Mouse (Mus musculus) myocyte (in vitro differentiated cells): Measurements from ENCODE around the gene Fbxw15. TPM values are rescaled to one million over a fixed set of nuclear protein-coding genes. Genes with fewer than 3 reads are reported as not detected.
"Not testable (repeated sequence)": the region's sequence is repeated elsewhere in the genome, so short reads cannot be mapped to it uniquely, and the experiment has no call there.

ENCODE experiments used
- H3K27me3 ChIP-seq: one replicate; pipeline ENCODE4 v1.6.1; 2011; ENCODE audit not compliant: control insufficient read depth, insufficient read depth, insufficient read length
- H3K36me3 ChIP-seq: one replicate; pipeline ENCODE4 v1.6.1; 2011; ENCODE audit not compliant: control insufficient read depth, insufficient read depth
- H3K4me2 ChIP-seq: one replicate; pipeline ENCODE4 v1.6.1; 2011; ENCODE audit warnings: low read depth, control low read depth
- H3K4me3 ChIP-seq: one replicate; pipeline ENCODE4 v1.5.1; 2011; ENCODE audit warnings: mild to moderate bottlenecking, control low read depth, moderate library complexity
- H3K79me2 ChIP-seq: one replicate; pipeline ENCODE4 v1.6.1; 2011; ENCODE audit not compliant: control insufficient read depth, insufficient read depth
- H3ac ChIP-seq: one replicate; pipeline ENCODE4 v1.6.1; 2011; ENCODE audit not compliant: control insufficient read depth, insufficient read length
- CEBPB ChIP-seq: IDR thresholded peaks from 2 replicates; pipeline ENCODE4 v1.6.1; 2011; ENCODE audit warnings: mild to moderate bottlenecking, moderate library complexity; ENCODE audit not compliant: poor library complexity, insufficient read depth, severe bottlenecking
- E2F4 ChIP-seq: IDR thresholded peaks from one replicate; pipeline ENCODE4 v1.6.1; 2011; ENCODE audit warnings: mild to moderate bottlenecking, control low read depth, moderate library complexity; ENCODE audit not compliant: insufficient read depth
- MAX ChIP-seq: IDR thresholded peaks from one replicate; pipeline ENCODE4 v1.6.1; 2011; ENCODE audit warnings: low read depth, mild to moderate bottlenecking, control low read depth
- MYOD1 ChIP-seq, 3 experiments: IDR thresholded peaks; one replicate each; pipeline ENCODE4 v1.6.1; 2011; ENCODE audit warnings: control low read depth in 2 of 3, low read depth in 2 of 3, mild to moderate bottlenecking in 2 of 3, moderate library complexity in 1 of 3; ENCODE audit not compliant: insufficient read length in 2 of 3, control insufficient read depth in 1 of 3
- MYOG ChIP-seq, 3 experiments: IDR thresholded peaks; one replicate each; pipeline ENCODE4 v1.6.1; 2011; ENCODE audit warnings: control low read depth in 2 of 3, low read depth in 2 of 3, mild to moderate bottlenecking in 2 of 3; ENCODE audit not compliant: insufficient read length in 2 of 3, control insufficient read depth in 1 of 3, insufficient read depth in 1 of 3
- POLR2A ChIP-seq: IDR thresholded peaks from one replicate; pipeline ENCODE4 v1.6.1; 2011; ENCODE audit warnings: low read depth, mild to moderate bottlenecking, control low read depth, moderate library complexity; ENCODE audit not compliant: insufficient read length
- POLR2AphosphoS2 ChIP-seq: IDR thresholded peaks from one replicate; pipeline ENCODE4 v1.6.1; 2011; ENCODE audit warnings: low read depth, control low read depth; ENCODE audit not compliant: insufficient read length
- REST ChIP-seq: IDR thresholded peaks from one replicate; pipeline ENCODE4 v1.6.1; 2011; ENCODE audit warnings: mild to moderate bottlenecking, control low read depth, moderate library complexity; ENCODE audit not compliant: insufficient read depth, insufficient read length
- SRF ChIP-seq: IDR thresholded peaks from one replicate; pipeline ENCODE4 v1.6.1; 2011; ENCODE audit warnings: low read depth; ENCODE audit not compliant: control insufficient read depth, insufficient read length
- TCF12 ChIP-seq: IDR thresholded peaks from one replicate; pipeline ENCODE4 v1.6.1; 2011; ENCODE audit warnings: mild to moderate bottlenecking, control low read depth; ENCODE audit not compliant: poor library complexity, insufficient read depth, severe bottlenecking
- TCF3 ChIP-seq: IDR thresholded peaks from one replicate; pipeline ENCODE4 v1.6.1; 2011; ENCODE audit warnings: low read depth, control low read depth; ENCODE audit not compliant: insufficient read length
- USF1 ChIP-seq: IDR thresholded peaks from one replicate; pipeline ENCODE4 v1.6.1; 2011; ENCODE audit warnings: low read depth, mild to moderate bottlenecking, control low read depth, moderate library complexity
- polyA plus RNA-seq: library from polyadenylated mRNA; unstranded; fragments of >200 nt; fragmentation: generic; extraction: Trizol; gene quantifications from one replicate; pipeline ENCODE4 v1.2.1, GENCODE M21; 2012; ENCODE audit warnings: missing spikeins

The Fbxw15 gene
- polyA plus RNA-seq, 1 experiment = not detected

GRCm38 (mm10) chr9:109552483-109552882, 15.6 kb downstream of the Fbxw15 start:
- no peaks in the 10 kb centered on the region for H3K27me3 ChIP-seq
- H3K36me3 ChIP-seq = no peaks in the 10 kb centered on the region
- TF ChIP-seq POLR2AphosphoS2 = no peak
- TF ChIP-seq TCF12 = no peak
- no peak for TF ChIP-seq POLR2A
- no peak for TF ChIP-seq MYOD1 (IDR thresholded peaks at IDR 0.05; ENCODE audit: control insufficient read depth in 1 of 3, insufficient read length in 2 of 3, low read depth in 2 of 3)
- no peak for TF ChIP-seq E2F4
- no peak for TF ChIP-seq CEBPB
- no peak for TF ChIP-seq SRF
- no peak for TF ChIP-seq REST
- TF ChIP-seq USF1 = no peak
- TF ChIP-seq MYOG (IDR thresholded peaks at IDR 0.05; ENCODE audit: control insufficient read depth in 1 of 3, insufficient read depth in 1 of 3, insufficient read length in 2 of 3, low read depth in 2 of 3) = no peak
- H3K4me3 ChIP-seq = no peak overlapping the region
- no peaks in the 10 kb centered on the region for H3K79me2 ChIP-seq
- no peak overlapping the region for H3K4me2 ChIP-seq
- no peak overlapping the region for H3ac ChIP-seq

DNA sequence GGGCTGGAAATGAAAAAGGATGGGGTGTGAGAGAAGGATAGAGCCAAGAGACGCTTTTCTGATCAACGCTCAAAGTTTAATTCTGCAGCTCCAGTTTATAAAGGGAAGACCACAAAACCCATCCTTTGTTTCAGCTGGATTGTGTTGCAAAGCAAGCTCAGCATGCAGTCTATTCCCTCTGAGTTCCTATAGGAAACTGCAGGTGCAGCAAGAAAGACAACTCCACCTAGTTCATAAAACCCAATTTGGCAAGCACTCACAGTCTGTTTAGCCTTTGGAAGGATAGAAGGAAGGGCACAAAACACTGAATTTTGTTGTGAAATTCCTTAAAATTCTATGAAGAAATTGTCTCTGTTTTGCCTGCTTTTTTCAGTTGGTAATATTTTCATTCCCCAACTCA, 18.4 kb downstream of the Fbxw15 start:
- not testable (repeated sequence) for H3K36me3 ChIP-seq, H3K79me2 ChIP-seq, H3K4me2 ChIP-seq, H3K4me3 ChIP-seq, H3K27me3 ChIP-seq, H3ac ChIP-seq

- Histone ChIP-seq H3K36me3 (no peaks in the 10 kb centered on the region), H3K27me3 (no peaks in the 10 kb centered on the region), H3K79me2 (no peaks in the 10 kb centered on the region), H3K4me3 (no peak overlapping the region), H3K4me2 (no peak overlapping the region), H3ac (no peak overlapping the region)
- TF ChIP-seq MAX (no peak), REST (no peak), POLR2A (no peak), SRF (no peak), TCF12 (no peak), USF1 (no peak), POLR2AphosphoS2 (no peak), MYOG (IDR thresholded peaks at IDR 0.05; ENCODE audit: control insufficient read depth in 1 of 3, insufficient read depth in 1 of 3, insufficient read length in 2 of 3, low read depth in 2 of 3) (no peak), TCF3 (no peak), CEBPB (no peak), MYOD1 (IDR thresholded peaks at IDR 0.05; ENCODE audit: control insufficient read depth in 1 of 3, insufficient read length in 2 of 3, low read depth in 2 of 3) (no peak)
Observed at GRCm38 (mm10) chr9:109523385-109524064, 44.5 kb downstream of the Fbxw15 start.

Other genes with a start within 250 kb of the Fbxw15 start
- gene Fbxw28, start 228.6 kb downstream of the Fbxw15 start, polyA plus RNA-seq = not detected
- not detected for gene Fbxw22, start 164.0 kb downstream of the Fbxw15 start, polyA plus RNA-seq
- gene Fbxw16, start 119.1 kb downstream of the Fbxw15 start, polyA plus RNA-seq = not detected
- gene Fbxw19, start 72.4 kb downstream of the Fbxw15 start, polyA plus RNA-seq = not detected
- not detected for gene Fbxw24, start 57.8 kb upstream of the Fbxw15 start, polyA plus RNA-seq
- gene Fbxw25, start 96.4 kb upstream of the Fbxw15 start, polyA plus RNA-seq = not detected
- not detected for gene Fbxw18, start 134.4 kb upstream of the Fbxw15 start, polyA plus RNA-seq
- gene Fbxw26, start 177.8 kb upstream of the Fbxw15 start, polyA plus RNA-seq = not detected
- not detected for gene Fbxw27, start 222.4 kb upstream of the Fbxw15 start, polyA plus RNA-seq
- not detected for gene Spink8, start 244.0 kb upstream of the Fbxw15 start, polyA plus RNA-seq